Mouse (Mus musculus) ES-Bruce4 (cell line): Measurements from ENCODE around the gene Tnfaip8l1. TPM values are rescaled to one million over a fixed set of nuclear protein-coding genes. Genes with fewer than 3 reads are reported as not detected.

ENCODE experiments used
- H3K27ac ChIP-seq: 2 replicates; pipeline ENCODE4 v1.5.1; 2012; ENCODE audit warnings: low read length, inconsistent platforms; ENCODE audit not compliant: insufficient read depth
- H3K27me3 ChIP-seq: 2 replicates; pipeline ENCODE4 v1.6.1; 2012; ENCODE audit warnings: mild to moderate bottlenecking, low read length, inconsistent platforms; ENCODE audit not compliant: control insufficient read depth, poor library complexity, insufficient read depth, severe bottlenecking
- H3K36me3 ChIP-seq: 2 replicates; pipeline ENCODE4 v1.6.1; 2012; ENCODE audit warnings: inconsistent platforms, mild to moderate bottlenecking, low read length, moderate library complexity; ENCODE audit not compliant: control insufficient read depth, poor library complexity, insufficient read depth, severe bottlenecking
- H3K4me1 ChIP-seq: one replicate; pipeline ENCODE4 v1.8.1; 2011; ENCODE audit warnings: low read length; ENCODE audit not compliant: control insufficient read depth, insufficient read depth
- H3K4me3 ChIP-seq: 2 replicates; pipeline ENCODE4 v1.5.1; 2011; ENCODE audit warnings: low read depth, mild to moderate bottlenecking, low read length
- H3K9ac ChIP-seq: 2 replicates; pipeline ENCODE4 v1.6.1; 2012; ENCODE audit warnings: low read depth, mild to moderate bottlenecking, inconsistent platforms; ENCODE audit not compliant: poor library complexity, severe bottlenecking
- H3K9me3 ChIP-seq: replicated peaks from 2 replicates; pipeline ENCODE4 v1.6.1; 2012; ENCODE audit warnings: mild to moderate bottlenecking, low read length, inconsistent platforms; ENCODE audit not compliant: control insufficient read depth, poor library complexity, insufficient read depth, severe bottlenecking
- CTCF ChIP-seq: IDR thresholded peaks from one replicate; pipeline ENCODE4 v1.8.1; 2011; ENCODE audit warnings: low read depth, low read length
- EP300 ChIP-seq: IDR thresholded peaks from 2 replicates; pipeline ENCODE4 v1.6.1; 2011; ENCODE audit warnings: low read depth, low read length; ENCODE audit not compliant: insufficient read depth
- POLR2A ChIP-seq: IDR thresholded peaks from one replicate; pipeline ENCODE4 v1.8.1; 2011; ENCODE audit warnings: low read length; ENCODE audit not compliant: insufficient read depth
- polyA plus RNA-seq: library from polyadenylated mRNA; stranded (reverse); fragments of >200 nt; gene quantifications from 2 replicates; pipeline ENCODE4 v1.2.4, GENCODE M21; 2011; ENCODE audit warnings: low read depth; ENCODE audit not compliant: missing spikeins, insufficient read depth, insufficient read length

Gene Tnfaip8l1
- polyA plus RNA-seq, 1 experiment, result 2.5 TPM

DNA sequence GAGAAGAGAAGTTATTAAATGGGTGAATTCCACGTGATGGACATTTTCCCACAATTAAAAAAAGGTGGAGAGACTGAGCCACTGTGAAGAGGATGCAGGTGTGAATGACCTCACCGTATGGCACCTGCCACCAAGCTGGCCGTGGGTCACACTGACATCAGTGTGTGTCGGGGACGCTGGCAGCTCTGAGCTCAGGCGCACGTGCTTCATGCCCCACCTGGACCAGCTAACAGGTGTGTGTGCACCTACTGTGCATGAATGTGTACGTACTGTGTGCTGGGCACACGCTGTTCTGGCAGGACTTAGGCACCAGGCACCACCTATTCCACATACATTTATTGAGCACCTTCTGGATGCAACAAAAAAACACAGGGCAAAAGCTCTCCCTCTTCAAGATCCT lies 17.7 kb upstream of the Tnfaip8l1 start:
- Histone ChIP-seq H3K4me3 (no peak overlapping the region), H3K4me1 (peaks cover 3% of the 10 kb centered on the region)
- no peak for TF ChIP-seq POLR2A
- TF ChIP-seq EP300, result no peak
- TF ChIP-seq CTCF, result no peak

DNA sequence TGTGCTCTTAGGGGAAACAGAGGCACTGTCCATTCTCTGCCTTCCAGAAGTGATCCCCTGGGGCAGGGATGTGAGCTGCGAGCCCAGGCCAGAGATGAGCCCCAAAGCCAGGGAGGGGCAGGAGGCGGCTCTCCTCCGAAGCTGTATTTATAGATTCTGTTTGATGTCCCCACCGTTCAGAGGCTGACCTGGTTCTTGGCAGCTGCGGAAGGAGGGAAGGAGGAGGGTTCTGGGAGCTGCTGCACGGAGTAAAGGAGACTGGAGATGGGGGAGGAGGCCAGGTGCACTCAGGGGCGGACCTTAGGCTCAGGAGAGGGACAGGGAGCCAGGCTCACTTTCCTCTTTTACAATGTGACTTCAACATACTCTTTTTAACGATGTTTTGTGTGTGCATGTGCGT lies 16.1 kb upstream of the Tnfaip8l1 start:
- Histone ChIP-seq H3K36me3 (no peaks in the 10 kb centered on the region), H3K27ac (no peak overlapping the region), H3K27me3 (no peaks in the 10 kb centered on the region), H3K9ac (no peak overlapping the region), H3K4me3 (no peak overlapping the region), H3K9me3 (no peaks in the 10 kb centered on the region), H3K4me1 (peaks cover 3% of the 10 kb centered on the region)
- TF ChIP-seq EP300, result no peak
- no peak for TF ChIP-seq CTCF
- no peak for TF ChIP-seq POLR2A

More for the DNA sequence above, 17.7 kb upstream of the Tnfaip8l1 start:
- Histone ChIP-seq H3K27me3 (no peaks in the 10 kb centered on the region), H3K9me3 (no peaks in the 10 kb centered on the region), H3K9ac (no peak overlapping the region), H3K27ac (no peak overlapping the region), H3K36me3 (no peaks in the 10 kb centered on the region)

GRCm38 (mm10) chr17:56147420-56147819 lies 14.9 kb upstream of the Tnfaip8l1 start:
- no peaks in the 10 kb centered on the region for H3K27me3 ChIP-seq
- no peaks in the 10 kb centered on the region for H3K9me3 ChIP-seq
- H3K27ac ChIP-seq, result no peak overlapping the region
- H3K4me1 ChIP-seq, result peaks cover 3% of the 10 kb centered on the region
- H3K9ac ChIP-seq, result no peak overlapping the region
- TF ChIP-seq EP300 (no peak), CTCF (no peak), POLR2A (no peak)
- H3K36me3 ChIP-seq, result no peaks in the 10 kb centered on the region
- no peak overlapping the region for H3K4me3 ChIP-seq

- no peak overlapping the region for H3K4me3 ChIP-seq
- no peak overlapping the region for H3K9ac ChIP-seq
- no peak overlapping the region for H3K27ac ChIP-seq
- TF ChIP-seq POLR2A, result no peak
- no peak for TF ChIP-seq EP300
- TF ChIP-seq CTCF, result no peak
- no peaks in the 10 kb centered on the region for H3K27me3 ChIP-seq
- no peaks in the 10 kb centered on the region for H3K36me3 ChIP-seq
- no peaks in the 10 kb centered on the region for H3K9me3 ChIP-seq
- H3K4me1 ChIP-seq, result peaks cover 3% of the 10 kb centered on the region
Measured at GRCm38 (mm10) chr17:56148280-56148679, 14.0 kb upstream of the Tnfaip8l1 start.

DNA sequence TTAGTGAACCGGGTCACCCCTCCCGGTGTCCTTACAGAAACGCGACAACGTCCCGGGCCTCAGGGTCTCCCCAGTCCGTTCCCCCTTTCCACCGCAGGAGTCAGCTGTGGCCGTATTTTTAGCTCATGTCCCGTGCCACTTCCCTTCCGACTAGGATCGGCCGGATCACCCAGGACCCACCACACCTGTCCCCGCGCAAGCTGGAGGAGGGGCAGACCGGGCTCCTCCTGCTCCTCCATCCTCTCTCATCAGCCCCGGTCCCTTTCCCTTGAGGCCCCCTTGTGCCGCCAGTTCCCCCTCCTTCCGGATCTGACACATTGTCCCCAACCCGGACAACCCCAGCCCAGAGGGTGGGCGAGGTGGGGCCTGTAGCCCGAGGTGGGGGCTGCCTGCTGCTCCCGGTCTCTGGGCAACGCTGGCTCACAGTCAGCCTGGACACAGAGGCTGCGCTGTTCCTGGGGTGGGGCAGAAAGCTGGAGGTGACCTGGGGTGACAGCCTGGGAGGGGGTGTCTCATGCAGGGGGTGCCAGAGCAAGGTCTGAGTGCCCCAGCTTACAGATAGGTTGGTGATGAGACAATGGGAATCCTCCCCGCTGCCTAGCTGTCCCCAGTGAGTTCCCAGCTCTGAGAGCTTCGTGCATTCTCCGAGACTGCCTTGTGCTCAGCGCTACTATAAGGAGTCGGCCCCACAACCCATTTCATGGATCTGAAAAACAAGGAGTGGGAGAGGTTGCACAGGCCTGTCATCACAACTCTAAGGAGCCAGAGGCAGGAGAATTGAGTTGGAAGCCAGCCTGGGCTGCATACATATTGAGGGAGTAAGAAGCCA lies 13.3 kb upstream of the Tnfaip8l1 start:
- no peak overlapping the region for H3K9ac ChIP-seq
- peaks cover 3% of the 10 kb centered on the region for H3K4me1 ChIP-seq
- TF ChIP-seq POLR2A (no peak), EP300 (no peak), CTCF (no peak)
- H3K9me3 ChIP-seq, result no peaks in the 10 kb centered on the region
- peak overlapping the region; percentile 25; the same call in 1 of the 2 replicates for H3K4me3 ChIP-seq
- H3K27me3 ChIP-seq, result no peaks in the 10 kb centered on the region
- no peaks in the 10 kb centered on the region for H3K36me3 ChIP-seq
- H3K27ac ChIP-seq, result no peak overlapping the region

GRCm38 (mm10) chr17:56149897-56150296 lies 12.4 kb upstream of the Tnfaip8l1 start:
- H3K9ac ChIP-seq, result no peak overlapping the region
- H3K27ac ChIP-seq, result no peak overlapping the region
- H3K9me3 ChIP-seq, result no peaks in the 10 kb centered on the region
- no peaks in the 10 kb centered on the region for H3K36me3 ChIP-seq
- TF ChIP-seq EP300 (no peak), POLR2A (no peak), CTCF (no peak)
- no peak overlapping the region for H3K4me3 ChIP-seq
- H3K4me1 ChIP-seq, result peaks cover 3% of the 10 kb centered on the region
- no peaks in the 10 kb centered on the region for H3K27me3 ChIP-seq
